Mouse (Mus musculus) spleen, postnatal 36 days (tissue): ENCODE data around the gene Fbxl20.

Experiments used
- DNase-seq, 2 experiments: peaks; one replicate each; pipeline ENCODE4 v3.0.0; 2022; ENCODE audit warnings: low spot score in 2 of 2, mixed read lengths in 1 of 2

Gene Fbxl20

DNA sequence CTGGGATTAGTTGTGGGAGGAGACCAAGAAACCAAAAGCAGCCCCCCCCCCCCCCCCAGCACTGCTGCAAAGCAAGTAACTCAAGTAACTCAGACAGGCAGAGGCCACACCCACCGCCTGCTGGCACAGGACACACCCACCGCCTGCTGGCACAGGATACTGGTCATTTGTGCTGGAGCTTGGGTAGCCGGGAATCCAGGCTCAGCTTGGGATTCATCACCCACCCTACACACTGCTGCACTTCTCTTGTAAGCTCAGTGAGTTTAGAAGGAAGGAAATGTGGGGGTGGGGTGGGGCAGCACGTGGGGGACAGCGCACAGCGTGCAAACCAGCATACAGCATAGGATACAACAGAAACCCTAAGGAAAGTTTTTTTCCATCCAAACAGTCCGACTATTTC, 62.0 kb downstream of the Fbxl20 start:
- DNase-seq, result no peak

DNA sequence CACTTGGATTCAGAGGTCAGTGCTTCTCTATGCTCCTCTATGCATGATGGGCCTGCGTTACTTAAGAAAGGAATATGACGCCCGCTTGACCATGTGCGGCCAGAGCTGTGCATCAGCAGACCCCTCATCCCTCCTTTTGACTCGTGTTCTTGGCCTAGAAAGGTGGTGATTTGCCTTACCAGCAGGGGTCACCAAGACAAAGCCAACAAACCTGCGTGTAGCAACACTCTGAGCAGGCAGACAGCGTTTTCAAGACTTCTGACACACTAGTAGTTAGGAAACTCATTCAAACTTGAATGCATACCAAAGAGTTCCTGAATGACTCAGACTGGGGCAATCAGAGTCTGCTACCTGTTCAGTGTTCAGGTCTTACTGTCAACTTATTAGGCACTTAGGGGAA, 63.6 kb downstream of the Fbxl20 start:
- DNase-seq, result no peak

GRCm38 (mm10) chr11:98086141-98086540, 64.1 kb downstream of the Fbxl20 start:
- no peak for DNase-seq

GRCm38 (mm10) chr11:98082745-98083144, 67.5 kb downstream of the Fbxl20 start:
- DNase-seq, result no peak

- DNase-seq, result no peak
Measured at GRCm38 (mm10) chr11:98080450-98080849, 69.8 kb downstream of the Fbxl20 start.

DNA sequence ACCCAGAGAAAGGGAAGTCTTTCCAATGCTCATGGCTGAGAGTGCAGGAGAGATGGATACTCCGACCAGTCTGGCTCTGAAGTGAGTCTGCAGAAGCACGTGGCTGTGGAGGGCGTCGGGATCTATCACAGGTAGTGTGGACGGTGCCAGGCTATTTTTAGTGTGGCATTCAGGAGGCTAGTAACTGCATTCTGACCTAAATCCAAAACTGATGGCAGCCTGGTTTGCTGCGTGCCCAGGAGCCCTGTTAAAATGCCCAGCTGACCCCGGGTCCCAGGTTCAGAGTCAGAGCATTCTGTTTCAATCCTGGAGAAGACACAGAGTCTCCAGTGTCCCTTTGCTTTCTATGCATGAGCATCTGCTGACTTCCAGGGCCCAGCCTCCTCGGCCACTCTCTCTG, 73.1 kb downstream of the Fbxl20 start:
- DNase-seq, result no peak

- peak; percentile 70 to 74 for DNase-seq
Measured at GRCm38 (mm10) chr11:98075195-98075808, 74.9 kb downstream of the Fbxl20 start.

DNA sequence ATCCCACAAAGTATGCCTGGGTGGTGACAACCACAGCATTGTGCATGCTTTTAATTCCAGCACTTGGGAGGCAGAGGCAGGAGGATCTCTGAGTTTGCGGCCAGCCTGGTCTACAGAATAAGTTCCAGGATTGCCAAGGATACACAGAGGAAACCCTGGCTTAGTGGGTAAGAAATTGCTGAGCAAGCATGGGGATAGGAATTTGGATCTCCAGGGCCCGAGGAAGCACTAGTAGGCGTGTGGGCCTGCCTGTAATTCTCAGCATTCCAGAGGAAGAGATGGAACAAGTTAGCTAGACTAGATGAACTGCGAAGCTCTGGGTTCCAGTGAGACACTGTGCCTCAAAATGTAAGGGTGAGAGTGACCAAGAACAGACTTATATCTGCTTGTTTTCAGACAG, 76.8 kb downstream of the Fbxl20 start:
- DNase-seq, result no peak

GRCm38 (mm10) chr11:98067255-98067654, 82.9 kb downstream of the Fbxl20 start:
- DNase-seq, result no peak

DNA sequence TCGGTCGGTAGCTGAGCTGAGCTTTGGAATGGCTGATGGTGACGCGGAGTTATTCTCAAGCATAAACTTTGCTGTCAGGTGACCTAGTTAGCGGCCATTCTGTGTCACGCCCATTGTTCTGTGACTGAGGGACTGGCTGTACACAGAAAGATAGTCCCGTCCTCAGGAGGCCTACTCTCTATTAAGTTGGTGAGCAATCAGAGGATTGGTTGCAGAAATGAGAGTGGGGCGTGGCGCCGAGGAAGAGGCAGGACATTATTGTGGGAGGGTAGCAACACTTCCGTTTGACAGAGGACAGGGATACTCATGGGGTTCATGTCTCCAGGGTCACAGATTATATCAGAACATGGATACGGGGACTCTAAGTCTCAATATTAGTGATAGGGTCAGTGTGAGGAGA, 84.0 kb downstream of the Fbxl20 start:
- no peak for DNase-seq

- no peak for DNase-seq
Measured at GRCm38 (mm10) chr11:98061904-98062562, 88.2 kb downstream of the Fbxl20 start.

GRCm38 (mm10) chr11:98061441-98061840, 88.8 kb downstream of the Fbxl20 start:
- no peak for DNase-seq

DNA sequence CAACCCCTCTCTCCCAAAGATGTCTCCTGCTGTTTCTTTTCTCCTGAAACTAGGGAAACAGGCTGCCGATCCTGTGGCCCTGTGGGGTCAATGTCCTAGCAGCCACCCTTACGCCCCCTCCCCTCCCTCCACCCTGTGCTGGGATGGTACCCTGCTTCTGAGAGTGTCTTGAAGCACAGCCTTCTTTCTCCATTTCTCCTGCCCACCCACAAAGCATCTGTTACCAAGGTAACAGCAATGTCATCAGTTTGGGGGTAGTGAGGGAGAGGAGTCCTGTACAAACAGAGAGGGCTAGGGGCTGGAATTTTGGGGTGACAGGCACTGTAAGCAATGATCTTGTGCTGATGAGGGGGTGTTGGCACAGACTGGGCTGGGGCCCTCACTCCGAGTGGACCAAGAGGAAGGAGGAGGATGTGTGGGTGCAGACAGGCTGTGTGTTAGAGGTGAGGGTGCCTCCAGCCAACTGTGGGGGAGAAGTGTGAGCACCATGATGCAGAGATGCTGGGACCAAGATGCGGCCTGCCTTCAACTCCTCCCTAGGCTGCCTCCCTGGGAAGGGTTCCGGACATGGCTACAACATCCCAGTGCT, 90.0 kb downstream of the Fbxl20 start:
- no peak for DNase-seq

DNA sequence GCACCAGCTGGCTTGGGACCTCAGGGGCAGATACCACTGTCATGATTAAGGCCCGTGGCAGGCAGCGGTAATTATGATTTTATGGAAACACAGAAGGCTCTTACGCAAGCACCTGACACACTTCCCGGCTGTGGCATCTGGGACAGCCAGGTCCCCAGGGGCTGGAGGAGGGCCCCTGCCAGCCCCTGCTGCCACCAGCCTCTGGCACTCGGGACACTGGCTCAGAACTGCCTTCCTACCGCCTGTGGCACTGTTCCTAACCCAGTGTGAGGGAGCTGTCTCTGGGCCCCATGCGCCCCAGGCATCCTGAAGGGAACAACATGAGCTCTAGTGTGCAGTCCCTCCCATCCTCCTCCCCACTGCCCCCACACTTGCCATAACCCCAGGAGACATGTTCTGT, 90.5 kb downstream of the Fbxl20 start:
- DNase-seq, result no peak

DNA sequence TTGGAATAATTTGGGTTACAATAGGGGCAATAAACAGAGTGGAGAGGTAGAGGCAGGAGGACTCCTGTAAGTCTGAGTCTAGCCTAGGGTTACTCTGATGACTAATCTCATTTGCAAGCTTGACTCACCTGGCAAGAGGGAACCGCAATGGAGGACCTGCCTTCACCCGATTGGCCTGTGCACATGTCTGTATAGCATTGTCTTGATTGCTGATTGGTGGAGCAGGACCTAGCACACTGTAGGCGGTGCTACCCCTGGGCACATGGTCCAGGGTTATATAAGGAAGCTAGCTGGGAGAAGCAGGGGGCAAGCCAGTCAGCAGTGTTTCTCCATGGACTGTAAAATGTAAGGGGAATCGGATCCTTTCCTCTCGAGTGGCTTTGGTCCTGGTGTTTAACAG, 92.2 kb downstream of the Fbxl20 start:
- DNase-seq, result peak; percentile 20 to 27

- no peak for DNase-seq
Measured at GRCm38 (mm10) chr11:98057466-98057865, 92.7 kb downstream of the Fbxl20 start.

DNA sequence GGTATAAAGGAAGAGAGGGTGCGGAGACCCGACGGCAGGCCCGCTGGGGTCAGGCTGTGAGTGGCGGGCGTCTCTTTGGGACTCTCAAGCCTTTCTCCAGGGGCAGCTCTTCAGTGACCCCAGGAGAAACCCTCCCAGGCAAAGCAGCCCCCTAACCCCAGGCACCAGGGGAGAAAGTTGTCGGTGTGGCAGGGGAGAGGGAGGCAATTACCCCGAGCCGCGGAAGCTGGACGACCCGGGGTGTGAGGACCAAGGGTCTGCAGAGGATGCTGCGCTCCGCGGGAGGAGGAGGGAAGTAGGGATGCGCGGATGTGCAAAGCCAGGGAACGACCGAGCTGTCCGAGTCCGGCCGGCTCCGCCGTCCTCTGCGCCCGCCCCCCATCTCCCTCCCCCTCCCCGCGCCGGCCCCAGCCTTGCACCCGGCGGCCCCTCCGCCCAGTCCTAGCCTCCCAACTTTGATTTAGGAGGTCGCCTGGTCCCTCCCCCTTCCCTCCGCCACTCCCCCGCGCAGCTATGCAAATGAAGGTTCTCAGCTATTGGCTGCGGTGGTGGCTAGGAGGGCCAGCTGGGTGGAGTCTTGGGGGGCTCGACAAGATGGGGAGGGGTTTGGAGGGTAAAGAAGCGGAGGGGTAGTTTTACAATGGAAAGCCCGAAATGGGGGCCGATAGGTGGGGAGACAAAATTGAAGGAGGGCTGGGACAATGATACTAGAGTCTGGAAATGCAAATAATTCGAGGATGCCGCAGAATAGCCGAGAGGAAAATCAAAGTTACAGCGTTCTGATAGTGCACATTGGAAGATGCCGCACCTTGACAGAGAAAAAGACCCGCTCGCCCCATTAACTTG, 97.0 kb downstream of the Fbxl20 start, which contains the start of gene Stac2:
Gene Stac2 (minus strand): TSS at position 474 of the 846 bp plus-strand sequence.
- peak; percentile 78 to 81 for DNase-seq

DNA sequence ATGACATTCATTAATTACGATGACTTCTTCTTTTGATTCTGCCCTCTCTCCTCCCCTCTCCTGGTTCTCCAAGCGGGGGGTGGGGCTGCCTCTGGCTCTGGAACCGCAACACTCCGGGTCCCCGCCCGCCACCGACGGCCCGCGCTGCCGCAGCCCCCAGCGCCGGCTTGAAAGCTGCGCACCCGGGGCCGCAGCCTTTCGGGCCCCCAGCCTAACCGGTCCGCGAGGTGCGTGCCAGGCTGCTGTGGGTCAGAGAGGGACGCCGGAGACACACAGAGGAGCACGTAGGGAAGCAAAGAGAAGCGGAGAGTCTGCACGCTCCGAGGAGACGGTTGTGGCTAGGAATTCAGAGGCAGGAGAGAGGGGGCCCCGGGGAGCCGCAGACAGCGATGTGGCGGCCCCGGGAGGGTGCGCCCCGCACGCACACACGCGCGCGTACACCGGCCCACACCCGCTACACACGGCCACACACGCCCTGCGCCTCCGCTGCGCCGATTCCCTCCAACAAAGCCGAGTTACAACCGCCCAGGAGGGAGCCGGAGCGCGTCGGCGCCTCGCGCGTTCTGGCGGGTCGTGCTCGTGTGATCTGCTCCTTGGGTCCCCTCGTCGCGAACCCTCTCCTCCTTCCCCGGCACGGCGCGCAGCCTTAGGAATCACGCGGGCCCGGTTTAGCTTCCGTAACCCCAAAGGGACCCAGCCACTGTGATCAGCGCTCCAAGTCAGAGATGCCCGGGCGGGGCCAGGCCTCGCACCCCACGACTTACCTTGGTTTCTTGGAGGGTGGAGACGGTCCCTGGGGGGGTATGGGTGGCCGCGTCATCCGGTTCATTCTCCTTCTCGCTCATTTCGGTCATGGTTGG, 97.8 kb downstream of the Fbxl20 start:
- DNase-seq, result peak; percentile 86

DNA sequence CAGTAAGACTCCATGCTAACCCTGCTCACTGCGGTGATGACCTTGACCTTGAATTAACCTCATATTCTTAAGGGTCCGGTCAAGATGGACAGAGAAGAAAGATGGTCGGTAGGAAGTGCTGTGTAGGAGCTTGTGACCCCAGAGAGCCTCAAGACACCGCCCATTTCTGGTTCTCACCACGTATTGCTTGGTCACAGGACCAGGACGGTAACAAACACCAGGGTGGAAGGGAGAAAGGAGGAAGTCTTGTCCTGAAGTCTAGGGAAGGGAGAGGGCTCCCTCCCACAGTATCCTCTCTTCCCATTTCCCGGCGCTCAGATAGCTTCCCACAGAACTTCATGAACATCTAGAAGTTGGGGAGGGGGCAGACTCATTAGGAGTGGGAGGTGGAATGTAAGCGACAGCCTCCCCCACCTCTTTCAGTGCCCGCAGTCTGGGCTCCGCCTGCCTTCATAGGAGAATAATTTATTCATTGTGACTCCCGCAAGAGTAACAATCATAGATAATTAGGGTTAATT, 98.5 kb downstream of the Fbxl20 start:
- DNase-seq, result peak; percentile 30 to 39

- DNase-seq, result no peak
Measured at GRCm38 (mm10) chr11:98050940-98051339, 99.3 kb downstream of the Fbxl20 start.

- DNase-seq, result no peak
Measured at GRCm38 (mm10) chr11:98050520-98050815, 99.7 kb downstream of the Fbxl20 start.
